Mouse (Mus musculus) limb, embryonic 10.5 days (tissue): ENCODE measurements around the gene Rims1. TPM values are rescaled to one million over a fixed set of nuclear protein-coding genes. Genes with fewer than 3 reads are reported as not detected.

ENCODE experiments used
- DNase-seq: peaks from one replicate; pipeline ENCODE4 v3.0.0-alpha.2; 2017; ENCODE audit warnings: low spot score
- H3K27ac ChIP-seq: fragments of 300-500 bp; sonication (generic); 2 replicates; pipeline ENCODE4 v1.5.1; 2016; ENCODE audit warnings: mild to moderate bottlenecking
- H3K27me3 ChIP-seq: fragments of 300-500 bp; sonication (generic); 2 replicates; pipeline ENCODE4 v1.6.1; 2016; ENCODE audit warnings: low read depth, mild to moderate bottlenecking; ENCODE audit not compliant: poor library complexity, severe bottlenecking
- H3K36me3 ChIP-seq: fragments of 300-500 bp; sonication (generic); 2 replicates; pipeline ENCODE4 v1.6.1; 2016; ENCODE audit warnings: mild to moderate bottlenecking, moderate library complexity
- H3K4me1 ChIP-seq: fragments of 300-500 bp; sonication (generic); 2 replicates; pipeline ENCODE4 v1.6.1; 2016
- H3K4me3 ChIP-seq: fragments of 300-500 bp; sonication (generic); 2 replicates; pipeline ENCODE4 v1.5.1; 2016; ENCODE audit warnings: mild to moderate bottlenecking, moderate library complexity
- H3K9me3 ChIP-seq: fragments of 300-500 bp; sonication (generic); replicated peaks from 2 replicates; pipeline ENCODE4 v1.6.1; 2016; ENCODE audit warnings: mild to moderate bottlenecking
- WGBS: fragments of 180-500 bp; shearing (Covaris S2); methylation state at CpG from one replicate; pipeline ENCODE4 v1.1.7; 2016; 5-methylcytosine and 5-hydroxymethylcytosine counted together
- polyA plus RNA-seq: library from polyadenylated mRNA; unstranded; fragments of >200 nt; fragmentation: Nextera tagmentation; extraction: Ambion mirVana; gene quantifications from 2 replicates; pipeline ENCODE4 v1.2.1, GENCODE M21; 2016

The Rims1 gene
- polyA plus RNA-seq: 0.48 and 0.83 TPM in 2 replicates

DNA sequence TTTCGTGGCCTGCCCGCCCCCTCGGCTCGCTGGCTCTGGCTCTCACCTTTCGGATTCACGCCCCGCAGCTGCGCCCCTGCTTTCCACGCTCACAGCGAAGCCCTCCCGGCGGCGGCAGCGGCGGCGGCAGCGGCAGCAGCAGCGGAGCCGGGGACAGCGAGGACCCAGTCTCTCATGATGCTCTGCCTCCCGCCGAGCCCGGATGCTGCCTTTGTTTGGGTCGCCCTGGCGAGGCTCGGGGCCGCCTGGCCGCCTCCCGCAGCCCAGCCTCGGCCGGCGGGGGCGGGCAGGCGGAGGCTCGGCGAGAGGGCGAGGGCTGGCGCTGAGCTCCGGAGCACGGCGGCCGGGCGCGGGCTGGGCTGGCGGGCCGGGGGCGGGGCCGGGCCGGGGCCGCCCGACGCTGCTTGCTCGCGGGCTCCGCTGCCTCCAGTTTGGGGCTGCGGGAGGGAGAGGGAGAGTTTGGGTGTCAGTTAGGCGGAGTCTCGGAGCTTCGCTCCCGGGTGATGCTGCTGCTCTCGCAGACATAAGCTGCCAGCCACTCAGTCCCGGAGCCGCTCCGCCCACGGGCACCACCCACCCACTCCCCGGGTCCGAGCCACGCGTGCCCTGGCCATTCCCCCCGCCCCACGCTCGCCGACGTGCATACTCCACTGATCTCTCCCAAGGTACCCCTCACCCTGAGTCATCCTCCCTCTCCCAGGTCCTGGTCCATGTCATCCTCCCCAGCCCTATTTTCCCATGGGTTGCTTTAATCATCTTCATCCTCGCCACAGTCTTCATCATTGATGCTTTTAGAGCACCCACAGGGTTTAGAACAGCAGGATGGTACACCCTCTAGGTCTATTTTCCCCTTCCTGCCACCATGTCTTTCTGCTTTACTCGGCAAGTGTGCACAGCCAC is at the start of gene Rims1:
Gene Rims1 (minus strand): TSS at position 269 of the 900 bp plus-strand sequence.
- WGBS: under 1% methylated on average over 49 of the region's 76 CpGs
- Histone ChIP-seq H3K36me3 (no peaks in the 10 kb centered on the region), H3K27ac (peak within 1 kb of the TSS; percentile 85), H3K4me1 (peaks cover 10% of the 10 kb centered on the region), H3K4me3 (peak within 1 kb of the TSS; percentile 72), H3K27me3 (peaks cover 32% of the 10 kb centered on the region), H3K9me3 (no peaks in the 10 kb centered on the region)
- peak; percentile 71 for DNase-seq

DNA sequence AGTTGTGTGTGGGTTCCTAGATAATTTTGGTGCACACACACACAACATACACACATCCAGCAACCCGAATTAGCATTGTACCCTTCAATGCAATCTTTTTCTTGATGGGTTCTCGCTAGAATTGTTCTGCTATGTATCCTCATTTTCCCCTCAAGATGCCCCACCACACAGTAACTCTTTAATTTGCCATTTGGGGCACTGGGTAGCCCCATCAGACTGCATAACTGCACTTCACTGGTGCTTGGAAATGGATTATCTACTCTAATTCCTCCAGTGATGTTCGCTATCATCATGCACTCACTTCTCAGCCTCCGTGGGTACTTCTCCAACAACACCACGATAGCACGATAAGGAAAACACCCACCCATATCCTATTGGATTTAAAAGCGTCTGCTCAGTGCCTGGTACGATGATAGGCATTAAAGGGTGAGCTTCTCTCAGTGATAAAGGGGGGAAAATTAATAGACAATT is 867 bp upstream of the Rims1 start:
- WGBS: 24% methylated on average over 8 of the region's 8 CpGs
- Histone ChIP-seq H3K4me3 (peak overlapping the region; percentile 72), H3K27me3 (peaks cover 32% of the 10 kb centered on the region), H3K36me3 (no peaks in the 10 kb centered on the region), H3K27ac (no peak overlapping the region), H3K4me1 (peaks cover 10% of the 10 kb centered on the region), H3K9me3 (no peaks in the 10 kb centered on the region)
- DNase-seq: no peak

DNA sequence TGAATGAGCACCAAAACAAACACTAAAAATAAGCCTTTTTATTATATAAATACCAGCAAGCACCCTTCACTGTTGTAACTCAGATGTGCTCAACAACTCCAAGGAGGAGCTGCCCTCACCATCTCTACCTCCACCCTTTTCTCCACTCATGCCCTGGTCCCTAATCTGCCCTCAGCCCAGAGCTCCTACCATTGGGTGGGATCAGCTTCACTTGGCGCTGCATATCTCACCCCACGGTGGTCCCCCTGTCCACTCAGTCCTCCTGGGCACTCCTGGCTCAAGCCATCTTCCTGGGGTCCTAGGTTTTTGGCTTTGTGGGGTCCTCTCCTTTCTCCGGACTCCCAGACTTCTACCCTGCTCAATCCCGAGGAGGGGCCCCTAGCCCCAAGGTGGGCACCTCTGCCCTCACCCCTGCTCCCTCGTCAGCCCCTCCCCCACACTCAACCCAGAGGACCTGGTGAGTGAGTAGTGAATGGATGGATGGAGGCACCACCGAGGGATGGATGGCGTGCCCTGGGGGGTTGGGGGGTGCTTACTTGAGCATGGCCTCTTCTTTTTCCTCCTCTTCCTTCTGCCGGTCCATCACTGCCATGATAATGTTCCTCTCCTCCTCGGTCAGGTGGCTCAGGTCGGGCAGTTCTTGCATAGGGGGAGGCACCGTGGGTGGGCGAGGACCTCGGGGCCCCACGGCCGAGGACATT is 619 bp downstream of the Rims1 start:
- H3K27me3 ChIP-seq: peaks cover 32% of the 10 kb centered on the region
- 10% methylated on average over 15 of the region's 15 CpGs for WGBS
- peak; percentile 31 for DNase-seq
- no peaks in the 10 kb centered on the region for H3K36me3 ChIP-seq
- peaks cover 10% of the 10 kb centered on the region for H3K4me1 ChIP-seq
- H3K27ac ChIP-seq: peak overlapping the region; percentile 85
- H3K4me3 ChIP-seq: peak overlapping the region; percentile 72
- H3K9me3 ChIP-seq: no peaks in the 10 kb centered on the region

DNA sequence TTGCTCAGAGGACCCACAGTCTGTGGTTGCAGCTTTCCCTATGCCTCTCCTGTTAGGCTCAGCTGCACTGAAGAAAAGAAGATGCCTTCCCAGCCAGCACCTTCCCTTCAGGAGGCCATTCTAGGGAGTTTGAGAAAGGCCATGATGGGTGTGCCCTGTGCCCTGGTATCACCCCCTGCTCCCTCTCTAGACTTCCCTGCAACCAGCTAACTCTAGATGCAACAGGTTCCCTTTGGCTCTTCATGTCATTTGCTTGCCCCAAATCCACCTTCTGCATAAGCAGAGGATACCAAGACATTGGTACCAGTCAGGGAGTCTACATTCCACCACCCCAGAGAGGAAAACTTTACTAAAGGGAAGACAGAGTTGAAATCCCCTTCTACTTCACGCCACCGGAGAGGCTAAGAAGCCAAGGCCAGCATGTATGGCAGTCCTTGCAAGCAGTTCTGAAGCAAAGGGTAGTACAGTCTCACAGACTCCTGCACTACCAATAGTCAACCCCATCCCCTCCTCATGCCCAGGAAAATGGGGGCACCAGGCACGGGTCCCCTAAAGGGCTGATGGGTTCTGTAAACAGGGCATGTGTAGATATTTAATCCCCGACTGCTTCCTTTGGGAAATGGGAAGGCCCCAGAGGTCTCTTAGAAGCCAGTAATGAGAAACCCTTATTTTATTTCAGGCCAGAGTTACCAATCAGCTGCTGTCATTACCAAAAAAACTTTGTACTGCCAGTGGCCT is 1.5 kb downstream of the Rims1 start:
- 83% methylated on average over 4 of the region's 4 CpGs for WGBS
- no peaks in the 10 kb centered on the region for H3K9me3 ChIP-seq
- H3K27ac ChIP-seq: no peak overlapping the region
- H3K27me3 ChIP-seq: peaks cover 32% of the 10 kb centered on the region
- no peak overlapping the region for H3K4me3 ChIP-seq
- DNase-seq: no peak
- H3K4me1 ChIP-seq: peaks cover 10% of the 10 kb centered on the region
- H3K36me3 ChIP-seq: no peaks in the 10 kb centered on the region

DNA sequence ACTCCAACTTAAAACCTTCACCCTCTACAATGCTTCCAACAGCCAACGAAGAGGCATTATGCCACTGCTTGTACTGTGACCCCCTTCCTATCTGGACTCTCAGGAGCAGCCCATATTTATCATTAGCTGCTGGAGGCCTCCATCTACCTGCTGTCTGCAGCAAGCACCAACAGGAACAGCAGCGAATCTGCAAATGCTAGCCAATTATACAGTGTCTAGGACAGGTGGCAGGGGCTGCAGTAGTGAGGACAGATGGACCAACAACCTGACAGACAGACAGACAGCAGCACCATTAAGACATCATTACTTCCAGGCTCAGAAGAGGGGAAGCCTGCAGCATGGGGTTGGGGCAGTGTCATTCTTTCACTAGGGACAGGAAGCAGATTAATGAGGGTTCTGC is 2.3 kb downstream of the Rims1 start:
- Histone ChIP-seq H3K9me3 (no peaks in the 10 kb centered on the region), H3K4me1 (peaks cover 10% of the 10 kb centered on the region), H3K27me3 (peaks cover 32% of the 10 kb centered on the region), H3K27ac (no peak overlapping the region), H3K36me3 (no peaks in the 10 kb centered on the region), H3K4me3 (no peak overlapping the region)
- no peak for DNase-seq
- 72% methylated on average over 2 of the region's 2 CpGs for WGBS

DNA sequence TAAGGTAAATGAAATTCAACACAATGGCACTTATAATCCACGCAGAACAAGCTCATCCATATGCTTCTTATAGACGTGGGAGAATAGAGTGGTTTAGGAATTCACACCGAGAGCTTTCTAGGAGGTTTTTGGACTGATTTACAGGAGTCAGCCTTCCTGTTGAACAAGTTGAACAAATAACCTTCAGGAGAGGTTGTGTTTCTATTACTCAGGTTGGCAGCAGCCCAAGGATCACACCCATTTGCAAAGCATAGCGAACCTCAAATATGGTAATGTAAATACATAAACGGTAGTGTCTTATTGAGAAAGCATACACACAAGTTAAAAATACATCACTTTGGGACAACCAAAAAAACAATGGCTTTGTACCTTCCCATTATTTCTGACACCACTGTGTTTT is 5.5 kb downstream of the Rims1 start:
- 91% methylated on average over 5 of the region's 5 CpGs for WGBS

DNA sequence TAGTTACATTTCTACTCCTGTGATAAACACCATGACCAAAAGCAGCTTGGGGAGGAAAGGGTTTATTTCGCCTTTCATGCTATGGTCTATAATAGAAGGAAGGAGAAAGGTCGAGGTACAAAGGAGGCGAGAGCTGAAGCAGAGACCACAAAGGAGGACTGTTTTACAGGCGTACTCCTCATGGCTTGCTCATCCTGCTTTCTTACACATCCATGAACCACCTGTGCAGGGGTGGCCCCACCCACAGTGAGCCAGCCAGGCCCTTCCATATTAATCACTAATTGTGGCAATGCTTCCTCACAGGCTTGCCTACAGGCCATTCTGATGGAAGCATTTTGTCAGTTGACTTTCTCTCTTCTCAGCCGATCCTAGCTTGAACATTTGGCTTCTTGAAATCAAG is 8.7 kb downstream of the Rims1 start:
- Histone ChIP-seq H3K4me3 (no peak overlapping the region), H3K27me3 (no peaks in the 10 kb centered on the region), H3K9me3 (no peaks in the 10 kb centered on the region), H3K36me3 (no peaks in the 10 kb centered on the region), H3K27ac (no peak overlapping the region), H3K4me1 (no peaks in the 10 kb centered on the region)
- 80% methylated on average over 5 of the region's 5 CpGs for WGBS
- no peak for DNase-seq

More for the DNA sequence above, 5.5 kb downstream of the Rims1 start:
- no peak for DNase-seq
- Histone ChIP-seq H3K9me3 (no peaks in the 10 kb centered on the region), H3K27ac (no peak overlapping the region), H3K36me3 (no peaks in the 10 kb centered on the region), H3K27me3 (peaks cover 14% of the 10 kb centered on the region), H3K4me3 (no peak overlapping the region), H3K4me1 (peaks cover 3% of the 10 kb centered on the region)

DNA sequence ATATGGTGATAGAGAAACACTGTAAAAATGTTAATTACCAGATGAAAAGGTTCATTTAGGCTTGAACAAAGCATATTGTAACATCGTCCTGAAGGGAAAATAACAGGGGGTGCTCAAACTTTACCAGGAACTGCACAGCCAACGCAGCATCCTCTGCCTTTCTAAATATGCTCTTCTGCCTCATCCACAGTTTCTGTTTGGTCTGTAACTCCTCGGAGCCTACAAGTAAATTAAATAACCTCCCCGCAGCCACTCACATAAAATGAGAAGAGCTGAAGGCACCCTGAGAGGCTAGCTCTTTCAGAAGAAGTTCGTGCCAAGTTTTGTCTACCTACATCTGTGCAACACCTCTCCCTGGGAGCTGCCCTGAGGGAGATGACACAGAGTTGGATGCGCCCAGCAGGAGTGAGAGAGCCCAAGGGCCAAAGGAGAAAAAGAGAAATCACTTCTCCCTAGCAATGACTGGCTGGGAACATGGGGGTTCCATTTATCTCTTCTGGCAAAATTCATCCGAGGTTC is 16.3 kb downstream of the Rims1 start:
- Histone ChIP-seq H3K27me3 (no peaks in the 10 kb centered on the region), H3K36me3 (no peaks in the 10 kb centered on the region), H3K27ac (no peak overlapping the region), H3K4me3 (no peak overlapping the region), H3K4me1 (no peaks in the 10 kb centered on the region), H3K9me3 (no peaks in the 10 kb centered on the region)
- WGBS: 52% methylated on average over 7 of the region's 7 CpGs
- no peak for DNase-seq

DNA sequence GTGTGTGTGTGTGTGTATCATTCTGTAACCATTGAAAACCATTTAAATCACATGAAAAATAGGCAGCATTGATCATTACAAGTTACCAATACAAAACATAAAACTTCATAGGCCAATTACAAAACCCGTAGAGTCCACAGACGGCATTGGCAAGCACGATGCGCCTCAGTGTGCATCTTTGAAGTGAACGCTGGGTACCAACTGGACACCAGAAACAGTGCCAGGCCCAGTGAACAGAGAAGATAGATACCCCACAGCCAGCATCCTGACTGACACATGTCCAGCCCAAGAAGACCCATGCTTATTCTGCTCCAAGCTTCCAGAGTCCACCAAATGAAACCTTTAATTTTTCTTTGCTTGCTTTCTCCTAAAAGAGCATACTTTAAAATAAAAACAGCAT is 18.2 kb downstream of the Rims1 start:
- DNase-seq: no peak
- H3K27me3 ChIP-seq: no peaks in the 10 kb centered on the region
- no peak overlapping the region for H3K27ac ChIP-seq
- no peaks in the 10 kb centered on the region for H3K36me3 ChIP-seq
- H3K4me3 ChIP-seq: no peak overlapping the region
- H3K4me1 ChIP-seq: no peaks in the 10 kb centered on the region
- no peaks in the 10 kb centered on the region for H3K9me3 ChIP-seq
- WGBS: 98% methylated on average over 5 of the region's 5 CpGs

DNA sequence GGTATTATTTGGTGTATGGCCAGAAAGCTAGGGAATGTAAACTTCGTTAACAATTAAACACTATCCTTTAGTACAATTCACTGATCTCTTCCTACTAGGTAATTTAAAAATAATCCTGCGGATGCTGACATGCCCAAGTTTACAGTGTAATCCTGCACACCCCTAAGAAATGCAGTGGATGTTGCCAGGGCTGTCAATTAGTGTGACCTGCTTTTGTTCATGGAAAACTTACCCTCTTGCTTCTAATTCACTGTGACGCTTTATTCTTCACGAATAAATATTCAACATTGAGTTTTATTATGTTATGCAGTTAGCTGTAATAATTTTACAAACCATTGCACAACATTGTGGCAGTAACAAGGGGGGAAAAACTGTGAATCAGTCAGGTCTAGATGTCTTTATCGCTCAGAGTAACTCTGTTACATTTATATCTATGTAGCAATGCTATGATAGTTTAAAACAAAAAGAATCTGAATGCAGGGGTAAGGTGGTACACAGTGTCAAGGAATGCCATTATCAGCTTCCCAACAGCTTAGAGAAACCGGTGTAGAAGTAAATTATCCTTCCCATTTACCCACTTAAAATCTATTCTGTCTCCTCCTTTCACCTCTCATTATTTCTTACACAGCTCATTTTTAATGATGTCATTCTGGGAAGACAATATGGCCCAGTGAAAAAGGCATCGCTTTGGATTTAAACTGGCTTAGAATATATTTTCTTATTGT is 35.1 kb downstream of the Rims1 start:
- Histone ChIP-seq H3K4me1 (no peaks in the 10 kb centered on the region), H3K36me3 (no peaks in the 10 kb centered on the region), H3K9me3 (no peaks in the 10 kb centered on the region), H3K4me3 (no peak overlapping the region), H3K27me3 (no peaks in the 10 kb centered on the region), H3K27ac (no peak overlapping the region)
- 83% methylated on average over 7 of the region's 7 CpGs for WGBS
- no peak for DNase-seq

DNA sequence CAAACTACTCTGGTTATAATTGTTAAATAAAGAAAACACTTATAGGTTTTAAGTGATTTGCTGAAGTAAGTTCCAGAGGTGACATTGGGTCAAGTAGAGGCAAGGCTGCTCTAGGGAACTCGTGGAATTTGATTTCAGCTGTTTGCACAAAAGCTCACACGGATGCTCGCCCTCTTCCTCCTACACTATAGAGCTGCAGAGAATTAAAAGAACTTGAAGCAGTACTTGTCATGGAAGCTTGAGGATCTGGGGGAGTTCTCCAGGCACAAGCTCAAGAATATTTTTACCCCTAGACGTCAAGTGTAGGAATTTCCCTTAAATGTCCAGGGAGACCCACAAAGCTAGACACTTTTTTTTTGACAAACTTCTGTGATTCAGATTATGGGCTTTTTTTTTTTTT is 42.4 kb downstream of the Rims1 start:
- H3K4me1 ChIP-seq: no peaks in the 10 kb centered on the region
- no peak overlapping the region for H3K4me3 ChIP-seq
- 92% methylated on average over 4 of the region's 4 CpGs for WGBS
- H3K9me3 ChIP-seq: no peaks in the 10 kb centered on the region
- no peaks in the 10 kb centered on the region for H3K36me3 ChIP-seq
- no peak for DNase-seq
- no peak overlapping the region for H3K27ac ChIP-seq
- no peaks in the 10 kb centered on the region for H3K27me3 ChIP-seq

DNA sequence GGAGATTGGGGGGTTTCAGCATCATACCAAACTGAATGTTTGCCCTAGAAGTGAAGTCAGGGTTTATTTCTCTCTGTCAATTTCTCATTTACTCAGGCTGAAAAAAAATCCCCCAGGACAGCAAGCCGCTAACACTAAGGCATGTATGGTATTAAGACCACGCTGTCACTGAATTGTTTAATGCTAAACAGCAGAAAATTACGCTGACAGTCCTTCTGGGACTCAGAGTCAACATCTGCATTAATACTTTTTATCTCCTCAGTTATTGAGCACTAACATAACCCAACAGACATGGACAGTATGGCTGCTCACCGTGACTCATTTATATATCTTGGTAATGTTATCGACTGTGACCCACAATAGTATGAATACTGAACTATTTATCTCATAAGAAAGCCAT is 43.0 kb downstream of the Rims1 start:
- WGBS: 92% methylated on average over 5 of the region's 5 CpGs
- DNase-seq: no peak
- Histone ChIP-seq H3K27me3 (no peaks in the 10 kb centered on the region), H3K36me3 (no peaks in the 10 kb centered on the region), H3K27ac (no peak overlapping the region), H3K4me3 (no peak overlapping the region), H3K4me1 (no peaks in the 10 kb centered on the region), H3K9me3 (no peaks in the 10 kb centered on the region)
